ENCODE assay signal across 8 mouse cellular contexts in genomic region chr10:111389890-111390289, GRCm38 (mm10).
DNase-seq lines count a peak whose midpoint lies in the region; ATAC-seq lines count a peak whose summit lies in the region.

No protein-coding gene starts in this region.

- no peak for ATAC-seq in neural tube, embryonic 15.5 days (ENCODE audit: low FRiP score)
- peak; percentile 45; the same call in 1 of the 2 replicates for ATAC-seq in forebrain, embryonic 11.5 days (replicated peaks; ENCODE audit: low FRiP score)
- peak; percentile 82 for ATAC-seq in heart, embryonic 12.5 days (ENCODE audit: insufficient number of reproducible peaks, low FRiP score)
- peak; percentile 51; the same call in 1 of the 2 replicates for ATAC-seq in liver, embryonic 16.5 days (ENCODE audit: low read depth)
- no peak for ATAC-seq in erythroblast, adult 5-6 weeks (replicated peaks; ENCODE audit: low FRiP score, poor library complexity, severe bottlenecking)

- H3K36me3 ChIP-seq in neural tube, embryonic 15.5 days: no peaks in the 10 kb centered on the region
- H3K36me3 ChIP-seq in forebrain, embryonic 11.5 days (ENCODE audit: control insufficient read depth, insufficient read depth, low read length): no peaks in the 10 kb centered on the region
- H3K36me3 ChIP-seq in heart, embryonic 12.5 days: no peaks in the 10 kb centered on the region
- H3K36me3 ChIP-seq in liver, embryonic 16.5 days (ENCODE audit: control insufficient read depth, insufficient read depth): no peaks in the 10 kb centered on the region

- no peak overlapping the region for H3K27ac ChIP-seq in neural tube, embryonic 15.5 days (replicated peaks)
- no peak overlapping the region for H3K27ac ChIP-seq in forebrain, embryonic 11.5 days (ENCODE audit: low read depth, low read length)
- H3K27ac ChIP-seq in heart, embryonic 12.5 days (ENCODE audit: poor library complexity, severe bottlenecking): peak overlapping the region; percentile 56
- H3K27ac ChIP-seq in liver, embryonic 16.5 days (ENCODE audit: low read length): no peak overlapping the region

- H3K27me3 ChIP-seq in neural tube, embryonic 15.5 days (replicated peaks): no peaks in the 10 kb centered on the region
- no peaks in the 10 kb centered on the region for H3K27me3 ChIP-seq in forebrain, embryonic 11.5 days (ENCODE audit: control insufficient read depth, insufficient read depth, low read length)
- no peaks in the 10 kb centered on the region for H3K27me3 ChIP-seq in heart, embryonic 12.5 days (replicated peaks)
- H3K27me3 ChIP-seq in liver, embryonic 16.5 days (ENCODE audit: control insufficient read depth, insufficient read depth, low read depth, low read length): no peaks in the 10 kb centered on the region

- H3K9ac ChIP-seq in neural tube, embryonic 15.5 days (replicated peaks): no peak overlapping the region
- no peak overlapping the region for H3K9ac ChIP-seq in forebrain, embryonic 11.5 days (ENCODE audit: low read length)
- H3K9ac ChIP-seq in heart, embryonic 12.5 days: no peak overlapping the region
- H3K9ac ChIP-seq in liver, embryonic 16.5 days (ENCODE audit: low read depth, low read length): no peak overlapping the region

- H3K9me3 ChIP-seq in neural tube, embryonic 15.5 days (replicated peaks): no peaks in the 10 kb centered on the region
- no peaks in the 10 kb centered on the region for H3K9me3 ChIP-seq in forebrain, embryonic 11.5 days (ENCODE audit: control insufficient read depth, low read length)
- peaks cover 4% of the 10 kb centered on the region; the same call in 1 of the 2 replicates for H3K9me3 ChIP-seq in heart, embryonic 12.5 days (replicated peaks)
- H3K9me3 ChIP-seq in liver, embryonic 16.5 days (replicated peaks; ENCODE audit: control insufficient read depth, low read length): no peaks in the 10 kb centered on the region

- WGBS in neural tube, embryonic 15.5 days: 60% methylated on average over 9 of the region's 9 CpGs
- WGBS in forebrain, embryonic 11.5 days: 72% methylated on average over 9 of the region's 9 CpGs
- whole genome bisulfite sequencing in heart, embryonic 12.5 days: 20% methylated on average over 9 of the region's 9 CpGs
- WGBS in liver, embryonic 16.5 days (ENCODE audit: insufficient replicate concordance): 65% methylated on average over 9 of the region's 9 CpGs

- H3K4me2 ChIP-seq in neural tube, embryonic 15.5 days: no peak overlapping the region
- no peak overlapping the region for H3K4me2 ChIP-seq in forebrain, embryonic 11.5 days (ENCODE audit: low read depth, low read length, severe bottlenecking)
- peak overlapping the region; percentile 47 for H3K4me2 ChIP-seq in heart, embryonic 12.5 days
- no peak overlapping the region for H3K4me2 ChIP-seq in liver, embryonic 16.5 days (ENCODE audit: low read depth, low read length)

- no peaks in the 10 kb centered on the region for H3K4me1 ChIP-seq in neural tube, embryonic 15.5 days
- H3K4me1 ChIP-seq in forebrain, embryonic 11.5 days (replicated peaks; ENCODE audit: control insufficient read depth, insufficient read depth, low read length): no peaks in the 10 kb centered on the region
- H3K4me1 ChIP-seq in heart, embryonic 12.5 days (replicated peaks): peaks cover 17% of the 10 kb centered on the region
- peaks cover 2% of the 10 kb centered on the region; the same call in 1 of the 2 replicates for H3K4me1 ChIP-seq in liver, embryonic 16.5 days (ENCODE audit: control insufficient read depth, low read depth, low read length)

- no peak overlapping the region for H3K4me3 ChIP-seq in neural tube, embryonic 15.5 days (replicated peaks)
- H3K4me3 ChIP-seq in forebrain, embryonic 11.5 days (ENCODE audit: low read depth, low read length): no peak overlapping the region
- H3K4me3 ChIP-seq in heart, embryonic 12.5 days: no peak overlapping the region
- H3K4me3 ChIP-seq in liver, embryonic 16.5 days (ENCODE audit: low read depth, low read length): no peak overlapping the region

- DNase-seq in neural tube, embryonic 10.5 days (ENCODE audit: extremely low spot score, low spot score): peak; percentile 30
- DNase-seq in forebrain, embryonic 11.5 days (ENCODE audit: low spot score): peak; percentile 74
- DNase-seq in kidney, postnatal 4 days: peak; percentile 84 to 90
- peak; percentile 91 for DNase-seq in retina, postnatal 1 day

Comparison
In these comparisons a context has a peak if more than half of its experiments do, and no peak if none do; other contexts are left out.
1. DNase-seq: peak in every context shown above with its lines; median percentile 91 in retina, postnatal 1 day; 87 in kidney, postnatal 4 days; 74 in forebrain, embryonic 11.5 days; 30 in neural tube, embryonic 10.5 days.
2. ATAC-seq: peak in forebrain, embryonic 11.5 days (single experiment), heart, embryonic 12.5 days (single experiment) and liver, embryonic 16.5 days (single experiment); none in neural tube, embryonic 15.5 days (single experiment) and erythroblast, adult 5-6 weeks (single experiment).